In genomic region chr7:135451340-135451739, GRCm38 (mm10) we compare ENCODE assay signal across 36 mouse cellular contexts. TPM values are rescaled to one million over a fixed set of nuclear protein-coding genes. Genes with fewer than 3 reads are reported as not detected.
"Had no signal": no experiment of that assay in that cellular context is flagged by ENCODE, and none has a peak within 500 bp of the region (broad histone marks: within the 10 kb centered on the region; RNA-seq: fewer than 3 reads in every experiment).

No protein-coding gene starts in this region.

- H3K4me1 ChIP-seq: embryonic facial prominence, embryonic 10.5 days; embryonic facial prominence, embryonic 12.5 days; embryonic facial prominence, embryonic 13.5 days; embryonic facial prominence, embryonic 15.5 days; forebrain, embryonic 10.5 days; forebrain, embryonic 12.5 days; forebrain, embryonic 13.5 days; forebrain, embryonic 15.5 days had no signal

- H3K27ac ChIP-seq: embryonic facial prominence, embryonic 10.5 days; embryonic facial prominence, embryonic 12.5 days; embryonic facial prominence, embryonic 13.5 days; embryonic facial prominence, embryonic 15.5 days; forebrain, embryonic 10.5 days; forebrain, embryonic 12.5 days; forebrain, embryonic 13.5 days; forebrain, embryonic 15.5 days; gastrocnemius, adult 2 months; heart, adult 2 months had no signal

- ATAC-seq: forebrain, embryonic 13.5 days; forebrain, embryonic 14.5 days; forebrain, embryonic 15.5 days; forebrain, embryonic 16.5 days; forebrain, postnatal 0 days had no signal

- H3K4me3 ChIP-seq: embryonic facial prominence, embryonic 10.5 days; embryonic facial prominence, embryonic 12.5 days; embryonic facial prominence, embryonic 13.5 days; embryonic facial prominence, embryonic 15.5 days; erythroblast, embryonic 14.5 days; forebrain, embryonic 10.5 days; forebrain, embryonic 12.5 days; forebrain, embryonic 13.5 days; forebrain, embryonic 15.5 days; gastrocnemius, adult 2 months; heart, adult 2 months had no signal

- H3K9me3 ChIP-seq: embryonic facial prominence, embryonic 10.5 days; embryonic facial prominence, embryonic 12.5 days; embryonic facial prominence, embryonic 13.5 days; embryonic facial prominence, embryonic 15.5 days; forebrain, embryonic 10.5 days; forebrain, embryonic 12.5 days; forebrain, embryonic 13.5 days; forebrain, embryonic 15.5 days had no signal

- H3K27me3 ChIP-seq: embryonic facial prominence, embryonic 12.5 days; embryonic facial prominence, embryonic 13.5 days; forebrain, embryonic 12.5 days; forebrain, embryonic 13.5 days; forebrain, embryonic 15.5 days had no signal

- H3K9ac ChIP-seq: embryonic facial prominence, embryonic 12.5 days; embryonic facial prominence, embryonic 13.5 days; embryonic facial prominence, embryonic 15.5 days; forebrain, embryonic 12.5 days; forebrain, embryonic 13.5 days; forebrain, embryonic 15.5 days; forebrain, postnatal 0 days had no signal

- H3K4me2 ChIP-seq: embryonic facial prominence, embryonic 12.5 days; embryonic facial prominence, embryonic 13.5 days; embryonic facial prominence, embryonic 15.5 days; forebrain, embryonic 12.5 days; forebrain, embryonic 13.5 days; forebrain, embryonic 15.5 days had no signal

- H3K36me3 ChIP-seq: embryonic facial prominence, embryonic 10.5 days; embryonic facial prominence, embryonic 12.5 days; embryonic facial prominence, embryonic 13.5 days; embryonic facial prominence, embryonic 15.5 days; forebrain, embryonic 10.5 days; forebrain, embryonic 12.5 days; forebrain, embryonic 15.5 days had no signal

- DNase-seq: cerebellum, adult 2 months; cerebellum, adult 8-10 months; cerebellum, adult 9-10 months; cerebellum, adult 9-11 months; cerebellum, postnatal 10 days; cerebellum, postnatal 14 days; cerebellum, postnatal 25 days; cerebellum, postnatal 36 days; embryo, embryonic 11 days; forebrain, postnatal 0 days; gastrocnemius, adult 2 months; gastrocnemius, postnatal 10 days; gastrocnemius, postnatal 14 days; gastrocnemius, postnatal 25 days; gastrocnemius, postnatal 36 days; heart, adult 18-20 months; heart, adult 2 months had no signal

RNA-seq across cellular contexts. Expression of gene Foxi2, which starts 41.2 kb away (rescaled TPM):
- total RNA-seq: common myeloid progenitor, adult 5-6 weeks; forebrain, postnatal 0 days; gastrocnemius, adult 18-20 months; gastrocnemius, adult 2 months; gastrocnemius, adult 8-10 months; gastrocnemius, postnatal 10 days; gastrocnemius, postnatal 14 days; gastrocnemius, postnatal 25 days; gastrocnemius, postnatal 36 days; gastrocnemius, postnatal 4 days; granulocyte monocyte progenitor cell, adult 5-6 weeks; heart, adult 18-20 months; heart, adult 2 months had no signal
- polyA plus RNA-seq: cerebellum, adult 2 months; cortical plate, adult 2 months; embryonic facial prominence, embryonic 14.5 days; erythroblast, embryonic 14.5 days; forebrain, embryonic 13.5 days; forebrain, embryonic 14.5 days; forebrain, embryonic 15.5 days; forebrain, embryonic 16.5 days; gonadal fat pad, adult 2 months; heart, adult 2 months had no signal
